Mouse (Mus musculus): Measurements from ENCODE around the gene Spice1.

Spice1 gene

GRCm38 (mm10) chr16:44347071-44347901 lies at the start of gene Spice1:
Spice1 (plus strand) TSS chr16:44347121.
- DNase-seq = peak; percentile 90

GRCm38 (mm10) chr16:44299438-44300093 lies 47.4 kb upstream of the Spice1 start:
- no peak for DNase-seq

DNA sequence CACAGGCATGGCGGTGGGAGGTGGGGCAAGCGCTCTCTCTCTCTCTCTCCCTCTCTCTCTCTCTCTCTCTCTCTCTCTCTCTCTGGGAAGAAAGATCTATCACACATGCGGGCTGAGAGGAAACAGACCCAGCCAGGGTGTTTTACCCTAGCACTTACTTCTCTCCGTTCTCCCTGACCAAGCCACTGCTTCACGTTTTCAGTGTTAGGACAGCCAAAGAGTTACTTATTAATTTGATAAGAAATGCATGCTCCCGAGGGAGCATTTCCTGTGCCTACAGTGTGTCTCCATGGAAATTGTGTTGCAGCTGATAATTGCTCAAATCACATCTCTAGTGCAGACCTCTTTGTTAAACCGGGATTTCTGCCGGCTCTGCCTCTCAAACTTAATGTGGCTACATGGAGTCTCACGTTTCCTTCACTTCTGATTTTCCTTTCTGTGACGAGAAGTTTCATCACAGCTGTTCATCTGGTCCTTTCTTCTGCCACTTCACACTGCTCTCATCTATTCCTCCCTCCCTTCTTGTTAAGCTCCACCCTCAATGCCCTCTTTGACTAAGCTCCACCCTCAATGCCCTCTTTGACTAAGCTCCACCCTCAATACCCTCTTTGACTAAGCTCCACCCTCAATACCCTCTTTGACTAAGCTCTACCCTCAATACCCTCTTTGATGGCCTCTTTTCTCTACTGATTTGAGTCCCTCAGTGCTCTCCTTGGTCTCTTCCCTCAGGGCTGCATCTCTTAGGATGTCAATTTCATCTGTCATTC lies 44.6 kb upstream of the Spice1 start:
- no peak for DNase-seq

- no peak for DNase-seq
These were observed 43.1 kb upstream of the Spice1 start for GRCm38 (mm10) chr16:44303822-44304221.

GRCm38 (mm10) chr16:44305606-44306005 lies 41.3 kb upstream of the Spice1 start:
- DNase-seq = no peak

DNA sequence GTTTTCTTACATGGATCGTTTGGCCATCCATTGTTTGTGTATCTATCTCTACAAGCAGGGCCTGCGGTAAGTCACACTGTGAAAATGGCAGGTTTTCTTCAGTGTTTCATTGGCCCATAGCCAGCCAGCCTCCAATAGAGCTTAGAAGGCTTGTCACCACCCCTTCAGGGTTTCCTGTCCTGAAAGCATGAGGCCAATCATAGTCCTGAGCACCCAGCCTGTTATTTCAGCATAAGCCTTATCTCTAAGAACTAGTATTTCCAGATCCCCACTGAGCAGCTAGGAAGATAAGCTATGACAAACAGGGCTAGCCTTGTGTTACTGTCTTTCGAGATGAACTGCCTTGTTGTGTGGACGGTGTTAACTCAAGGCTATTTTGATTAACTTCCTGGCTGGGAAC lies 33.5 kb upstream of the Spice1 start:
- DNase-seq = no peak

DNA sequence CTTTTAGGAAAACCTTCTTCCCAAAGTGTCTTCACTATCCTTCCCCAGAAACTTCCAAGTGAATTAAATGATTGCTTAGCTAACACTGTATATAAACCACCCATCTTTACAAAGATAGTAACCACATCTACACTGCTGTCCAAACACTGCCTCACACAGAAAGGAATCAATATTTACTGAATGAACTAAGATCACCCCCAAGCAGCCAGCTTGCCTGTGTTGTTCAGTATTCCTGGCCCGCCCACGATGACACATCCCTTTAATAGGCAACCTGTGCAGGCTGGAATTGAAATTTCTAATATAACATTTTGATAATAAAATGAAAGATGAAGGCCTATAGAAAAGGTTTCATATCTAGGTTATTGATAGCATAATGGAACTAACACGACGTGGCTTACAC lies 30.6 kb upstream of the Spice1 start:
- no peak for DNase-seq

- no peak for DNase-seq
These were observed 26.7 kb upstream of the Spice1 start for GRCm38 (mm10) chr16:44320232-44320631.

DNA sequence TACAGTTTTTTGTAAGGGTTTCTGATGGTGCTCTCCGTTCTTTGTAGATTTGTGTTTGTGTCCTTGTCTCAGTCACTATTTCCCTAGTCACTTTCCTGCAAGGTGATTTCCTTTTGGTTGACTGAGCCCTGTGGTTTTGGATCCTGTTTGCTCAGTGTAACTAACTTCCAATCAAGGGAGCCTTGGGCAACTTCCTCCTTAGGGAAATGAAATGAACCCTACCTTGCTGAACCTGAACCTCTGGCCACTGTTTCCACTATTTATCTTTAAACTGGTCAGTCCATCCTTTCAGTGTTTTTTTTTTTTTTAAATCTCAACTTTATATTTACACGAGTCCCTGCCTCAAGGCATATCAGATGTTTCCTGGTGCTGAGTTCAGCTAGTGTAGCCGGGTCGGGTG lies 18.3 kb upstream of the Spice1 start:
- no peak for DNase-seq

GRCm38 (mm10) chr16:44330657-44331056 lies 16.3 kb upstream of the Spice1 start:
- DNase-seq = no peak

GRCm38 (mm10) chr16:44331154-44331553 lies 15.8 kb upstream of the Spice1 start:
- peak; percentile 17 for DNase-seq

GRCm38 (mm10) chr16:44331671-44331994 lies 15.3 kb upstream of the Spice1 start:
- DNase-seq = no peak

DNA sequence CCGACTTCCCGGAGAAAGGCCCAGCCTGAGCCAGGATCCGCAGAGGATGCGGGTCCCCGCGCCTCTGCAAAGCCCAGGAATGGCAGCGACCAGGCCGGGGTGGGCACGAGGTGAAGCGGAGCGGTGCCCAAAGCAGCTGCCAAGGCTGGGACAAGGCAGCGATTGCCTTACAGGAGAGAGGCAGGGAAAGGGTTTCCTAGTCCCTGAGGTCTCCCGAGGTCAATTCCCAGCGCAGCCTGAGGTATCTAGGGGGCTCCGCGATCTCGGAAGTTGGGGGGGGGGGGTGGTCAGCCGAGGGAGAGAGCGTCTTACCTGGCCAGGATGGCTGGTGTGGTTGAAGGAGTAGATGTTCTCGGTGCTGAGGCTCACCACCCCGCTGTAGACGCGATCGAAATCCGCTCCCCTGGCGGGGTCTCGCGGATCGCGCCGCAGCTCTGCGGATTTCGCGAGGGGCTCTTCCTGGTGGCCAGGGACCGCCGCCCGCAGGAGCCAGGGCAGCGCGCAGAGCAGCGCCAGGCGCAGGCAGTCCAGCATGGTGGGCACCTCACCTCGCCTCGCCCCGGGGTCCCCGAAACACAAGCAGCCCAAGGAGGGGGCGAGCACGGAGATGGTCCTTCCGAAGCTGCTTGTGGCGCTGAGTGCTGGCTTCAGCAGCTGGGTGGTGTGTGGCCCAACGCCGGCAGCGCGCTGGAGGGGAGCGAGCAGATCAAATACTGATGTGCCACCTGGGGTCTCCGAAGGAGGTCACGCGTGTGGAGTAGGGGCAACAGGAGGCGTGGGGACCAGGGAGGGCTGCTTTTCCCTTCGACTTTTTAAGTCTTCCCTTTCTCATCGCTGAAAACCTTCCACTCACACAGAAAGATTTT lies 14.7 kb upstream of the Spice1 start:
- peak; percentile 17 for DNase-seq

GRCm38 (mm10) chr16:44332861-44333284 lies 14.0 kb upstream of the Spice1 start, which contains the start of gene Sidt1:
Sidt1 (minus strand) TSS chr16:44333196.
- DNase-seq = peak; percentile 61

DNA sequence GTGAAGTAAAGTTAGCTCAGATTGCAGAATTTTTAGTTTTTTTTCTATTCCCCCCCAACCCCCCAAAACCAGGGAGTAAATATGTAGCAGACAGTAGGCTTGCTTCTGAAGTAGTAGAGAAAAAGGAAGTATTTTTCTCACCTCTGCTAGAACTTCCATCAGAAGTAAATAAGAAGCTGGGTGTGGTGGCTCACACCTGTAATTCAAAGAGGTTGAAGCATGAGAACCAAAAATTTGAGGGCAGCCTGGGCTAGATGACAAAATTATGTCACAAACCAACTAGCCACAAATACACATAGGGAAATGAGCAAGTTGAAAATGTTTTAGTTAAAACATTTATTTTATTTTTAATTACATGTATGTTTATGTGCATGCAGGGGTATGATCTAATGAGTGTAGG lies 9.4 kb upstream of the Spice1 start:
- no peak for DNase-seq

- DNase-seq = no peak
These were observed 3.0 kb downstream of the Spice1 start for GRCm38 (mm10) chr16:44349801-44350397.

- DNase-seq = no peak
These were observed 9.4 kb downstream of the Spice1 start for GRCm38 (mm10) chr16:44356291-44356690.

DNA sequence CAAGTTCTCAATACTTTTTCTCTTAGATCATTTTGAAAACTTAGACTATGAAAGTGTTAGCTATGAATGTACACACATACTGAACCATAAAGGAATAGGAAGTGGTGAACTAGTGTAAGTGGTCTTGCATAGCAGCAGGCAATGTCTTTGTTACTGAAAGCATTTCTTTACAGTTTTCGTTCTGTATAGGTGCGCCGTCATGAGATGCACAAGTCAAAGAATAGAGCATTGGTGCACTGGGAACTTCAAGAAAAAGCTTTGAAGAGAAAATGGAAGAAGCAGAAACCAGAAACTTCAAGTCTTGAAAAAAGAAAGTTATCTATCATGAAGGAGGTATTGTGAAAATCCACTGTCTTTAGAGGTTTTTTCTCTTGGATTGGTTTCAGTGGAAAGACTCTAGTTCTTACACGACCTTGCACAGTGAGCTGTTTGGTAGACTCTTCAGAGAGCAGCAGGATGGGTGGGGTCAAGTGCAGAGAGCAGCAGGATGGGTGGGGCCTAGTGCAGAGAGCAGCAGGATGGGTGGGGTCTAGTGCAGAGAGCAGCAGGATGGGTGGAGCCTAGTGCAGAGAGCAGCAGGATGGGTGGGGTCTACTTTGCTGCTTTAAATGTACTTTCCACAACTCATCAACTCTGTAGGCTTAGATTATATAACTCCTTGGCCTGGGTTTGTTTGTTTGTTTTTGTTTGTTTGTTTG lies 10.8 kb downstream of the Spice1 start:
- DNase-seq = no peak

GRCm38 (mm10) chr16:44361921-44362890 lies 15.3 kb downstream of the Spice1 start:
- peak; percentile 19 for DNase-seq

GRCm38 (mm10) chr16:44365522-44365921 lies 18.6 kb downstream of the Spice1 start:
- no peak for DNase-seq

Data from layer of hippocampus, adult 9-11 months (tissue).